Mouse (Mus musculus): ENCODE data around the gene Olfr1205.

Gene Olfr1205

DNA sequence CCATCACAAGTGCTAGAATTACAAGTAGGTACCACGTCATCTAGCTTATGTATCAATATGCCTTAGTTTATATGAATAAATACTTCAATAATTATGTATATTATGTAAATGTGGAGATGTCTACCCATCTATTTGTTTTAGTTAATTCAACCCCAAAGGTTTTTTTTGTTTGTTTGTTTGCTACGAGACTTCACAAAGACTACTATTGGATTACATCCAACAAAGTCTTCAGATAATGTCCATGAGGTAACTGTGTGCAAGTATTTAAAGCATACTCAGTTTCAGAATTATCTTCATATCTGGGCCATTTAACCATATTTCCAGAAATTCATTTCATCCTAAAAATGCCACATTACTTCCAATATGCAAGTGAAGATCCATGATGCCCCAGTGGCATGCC is at the start of gene Olfr1205:
Gene Olfr1205, plus strand, starts transcription at position 301 of the 400 bp plus-strand sequence.
- no peak for DNase-seq (ENCODE audit: low read depth, low spot score)

DNA sequence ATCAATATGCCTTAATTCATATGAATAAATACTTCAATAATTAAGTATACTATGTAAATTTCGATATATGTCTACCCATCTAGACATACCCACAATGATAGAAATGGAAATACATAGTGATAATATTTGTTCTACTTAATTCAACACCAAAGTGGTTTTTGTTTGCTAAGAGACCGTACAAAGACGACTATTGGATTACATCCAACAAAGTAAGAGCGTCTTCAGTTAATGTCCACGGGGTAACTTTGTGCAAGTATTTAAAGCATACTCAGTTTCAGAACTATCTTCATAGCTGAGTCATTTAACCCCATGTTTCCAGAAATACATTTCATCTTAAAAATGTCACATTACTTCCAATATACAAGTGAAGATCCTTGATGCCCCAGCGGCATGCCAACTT is 36.8 kb upstream of the Olfr1205 start, which contains the start of gene Olfr1201:
Gene Olfr1201, plus strand, starts transcription at position 301 of the 400 bp plus-strand sequence.
- DNase-seq (ENCODE audit: low read depth, low spot score) = no peak

DNA sequence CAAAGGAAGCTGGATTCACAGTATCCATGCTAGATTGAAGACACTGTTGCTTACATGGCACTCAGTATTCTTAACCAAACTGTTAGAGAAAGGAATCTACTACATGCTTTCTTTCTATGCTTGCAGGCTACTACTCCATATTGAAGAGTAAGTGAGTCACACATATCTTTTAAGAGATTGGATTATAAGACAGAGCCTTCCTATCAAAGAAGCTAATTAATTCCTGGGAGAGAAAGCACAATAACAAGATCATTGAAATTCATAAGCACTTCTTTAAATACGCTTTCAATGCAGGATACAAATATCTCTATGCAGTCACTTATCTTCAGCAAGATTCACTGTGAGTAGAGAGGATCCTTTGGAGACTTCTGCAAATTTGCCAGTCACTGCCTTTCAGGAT is 15.3 kb upstream of the Olfr1205 start, which contains the start of gene Olfr1202:
Gene Olfr1202, plus strand, starts transcription at position 301 of the 400 bp plus-strand sequence.
- no peak for DNase-seq (ENCODE audit: low read depth, low spot score)

DNA sequence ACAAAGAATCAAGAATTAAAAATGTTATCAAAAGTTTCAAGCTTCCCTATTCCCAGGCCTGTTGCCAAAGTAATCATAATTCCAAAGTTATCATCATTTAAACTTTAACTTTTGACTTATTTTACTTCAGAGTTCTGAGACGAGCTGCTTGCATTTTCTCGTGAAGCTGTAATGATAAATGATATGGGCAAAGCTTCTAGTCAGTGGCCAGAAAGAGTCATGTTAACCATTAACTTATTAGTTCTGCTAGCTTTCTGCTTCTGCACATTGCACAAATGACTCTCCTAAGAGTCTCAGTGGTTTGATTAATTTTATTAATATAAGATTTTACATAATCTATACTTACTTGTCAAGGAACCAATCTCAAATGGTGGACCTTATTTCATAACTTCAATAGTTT is 8.9 kb downstream of the Olfr1205 start:
- no peak for DNase-seq (ENCODE audit: low read depth, low spot score)

DNA sequence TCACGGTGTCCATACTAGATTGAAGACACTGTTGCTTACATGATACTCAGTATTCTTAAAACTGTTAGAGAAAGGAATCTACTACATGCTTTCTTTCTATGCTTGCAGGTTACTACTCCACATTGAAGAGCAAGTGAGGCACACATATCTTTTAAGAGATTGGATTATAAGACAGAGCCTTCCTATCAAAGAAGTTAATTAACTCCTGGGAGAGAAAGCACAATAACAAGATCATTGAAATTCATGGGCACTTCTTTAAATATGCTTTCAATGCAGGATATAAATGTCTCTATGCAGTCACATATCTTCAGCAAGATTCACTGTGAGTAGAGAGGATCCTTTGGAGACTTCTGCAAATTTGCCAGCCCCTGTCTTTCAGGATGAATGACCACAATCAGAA is 19.5 kb downstream of the Olfr1205 start, which contains the start of gene Olfr1204:
Gene Olfr1204, plus strand, starts transcription at position 301 of the 400 bp plus-strand sequence.
- no peak for DNase-seq (ENCODE audit: low read depth, low spot score)

DNA sequence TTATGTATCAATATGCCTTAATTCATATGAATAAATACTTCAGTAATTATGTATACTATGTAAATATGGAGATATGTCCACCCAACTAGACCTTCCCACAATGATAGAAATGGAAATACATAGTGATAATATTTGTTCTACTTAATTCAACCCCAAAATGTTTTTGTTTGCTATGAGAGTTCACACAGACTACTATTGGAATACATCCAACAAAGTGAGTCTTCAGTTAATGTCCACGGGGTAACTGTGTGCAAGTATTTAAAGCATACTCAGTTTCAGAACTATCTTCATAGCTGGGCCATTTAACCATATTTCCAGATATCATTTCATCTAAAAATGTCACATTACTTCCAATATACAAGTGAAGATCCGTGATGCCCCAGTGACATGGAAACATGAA is 33.4 kb downstream of the Olfr1205 start, which contains the start of gene Olfr1206:
Gene Olfr1206, plus strand, starts transcription at position 301 of the 400 bp plus-strand sequence.
- no peak for DNase-seq (ENCODE audit: low read depth, low spot score)
